Mouse (Mus musculus) gastrocnemius, postnatal 25 days (tissue): ENCODE data around the gene Rest. TPM values are rescaled to one million over a fixed set of nuclear protein-coding genes. Genes with fewer than 3 reads are reported as not detected.
A peak's percentile ranks its signal among the peaks of the same experiment; 100 is the strongest.

ENCODE experiments used
- DNase-seq: peaks from one replicate; pipeline ENCODE4 v3.0.0; 2022
- total RNA-seq, 2 experiments: library from RNA; stranded (reverse); gene quantifications; 1 replicate in 1 of 2; 2 replicates in 1 of 2; pipeline ENCODE4 v1.2.3; 2021

Rest gene
- total RNA-seq, 2 experiments from 2014 or later, result 7.9 to 8.0 TPM

GRCm38 (mm10) chr5:77266066-77266885 lies 985 bp downstream of the Rest start:
- DNase-seq, result peak; percentile 66

- DNase-seq, result no peak
Observed at GRCm38 (mm10) chr5:77266886-77267401, 1.7 kb downstream of the Rest start.

- no peak for DNase-seq
Observed at GRCm38 (mm10) chr5:77267441-77267840, 2.1 kb downstream of the Rest start.

GRCm38 (mm10) chr5:77267957-77268624 lies 2.8 kb downstream of the Rest start:
- DNase-seq, result no peak

GRCm38 (mm10) chr5:77269399-77269798 lies 4.1 kb downstream of the Rest start:
- no peak for DNase-seq

GRCm38 (mm10) chr5:77273151-77273550 lies 7.9 kb downstream of the Rest start:
- DNase-seq, result no peak

- DNase-seq, result no peak
Observed at GRCm38 (mm10) chr5:77275950-77276349, 10.7 kb downstream of the Rest start.

GRCm38 (mm10) chr5:77277204-77277603 lies 11.9 kb downstream of the Rest start:
- DNase-seq, result no peak

GRCm38 (mm10) chr5:77281518-77282174 lies 16.4 kb downstream of the Rest start:
- no peak for DNase-seq

- no peak for DNase-seq
Observed at GRCm38 (mm10) chr5:77282242-77282641, 17.0 kb downstream of the Rest start.

- no peak for DNase-seq
Observed at GRCm38 (mm10) chr5:77285685-77286084, 20.4 kb downstream of the Rest start.

- DNase-seq, result no peak
Observed at GRCm38 (mm10) chr5:77286904-77287303, 21.6 kb downstream of the Rest start.

- no peak for DNase-seq
Observed at GRCm38 (mm10) chr5:77287901-77288300, 22.6 kb downstream of the Rest start.

- DNase-seq, result no peak
Observed at GRCm38 (mm10) chr5:77289686-77290085, 24.4 kb downstream of the Rest start.

- DNase-seq, result no peak
Observed at GRCm38 (mm10) chr5:77290606-77291005, 25.3 kb downstream of the Rest start.

- no peak for DNase-seq
Observed at GRCm38 (mm10) chr5:77292803-77293522, 27.7 kb downstream of the Rest start.

GRCm38 (mm10) chr5:77299486-77299885 lies 34.2 kb downstream of the Rest start:
- no peak for DNase-seq

- no peak for DNase-seq
Observed at GRCm38 (mm10) chr5:77301296-77301903, 36.1 kb downstream of the Rest start.

- DNase-seq, result no peak
Observed at GRCm38 (mm10) chr5:77307821-77308553, 42.7 kb downstream of the Rest start.

- no peak for DNase-seq
Observed at GRCm38 (mm10) chr5:77309051-77309906, 44.0 kb downstream of the Rest start.
